In the genomic region with DNA sequence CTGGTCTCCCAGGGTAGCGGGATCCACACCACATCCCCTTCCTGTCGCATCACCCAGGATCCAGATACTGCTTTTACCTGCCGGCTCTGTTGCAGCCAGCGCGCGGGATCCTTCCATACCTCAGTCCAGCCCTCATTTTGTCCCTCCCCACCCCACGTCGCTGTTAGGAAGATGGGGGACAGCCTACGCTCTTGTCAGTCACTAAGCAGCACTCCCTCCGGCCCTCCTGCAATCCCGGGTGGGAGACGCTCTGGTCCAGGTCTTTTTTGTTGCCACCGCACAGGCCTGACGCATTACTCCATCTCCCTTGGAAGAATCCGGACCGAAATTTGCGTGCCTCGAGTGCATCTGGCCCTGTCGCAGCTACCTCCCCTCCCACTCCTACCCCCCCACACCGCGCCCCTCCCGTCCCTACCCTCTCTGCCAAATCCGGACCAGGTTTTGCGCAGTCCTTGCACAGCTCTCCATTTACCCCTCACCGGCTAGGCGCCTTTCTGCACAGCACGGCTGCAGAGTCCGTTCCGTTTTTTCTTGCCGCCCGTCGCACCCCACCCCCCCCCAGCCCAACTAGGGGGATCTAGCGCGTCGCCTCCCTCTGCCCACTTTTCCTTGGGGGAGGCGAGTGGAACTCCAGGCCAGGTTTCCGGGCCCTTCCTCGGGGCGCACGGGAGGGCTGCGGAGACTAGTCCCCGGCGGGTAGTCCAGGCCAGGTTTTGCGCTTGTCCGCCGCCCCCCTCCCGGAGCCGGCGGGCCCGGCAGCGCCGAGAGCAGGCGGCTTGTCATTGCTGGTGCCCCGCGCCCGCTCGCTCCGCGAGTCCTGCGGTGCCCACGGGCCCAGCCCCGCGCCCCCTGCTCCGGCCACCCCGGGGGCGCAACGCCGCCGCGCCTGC, we compare ENCODE assay signal across 8 mouse cellular contexts. TPM values are rescaled to one million over a fixed set of nuclear protein-coding genes. Genes with fewer than 3 reads are reported as not detected.
DNase-seq lines count a peak whose midpoint lies in the region; ATAC-seq and TF ChIP-seq lines count a peak whose summit lies in the region.

Gene Adgrl1 (plus strand): TSS at position 743 of the 890 bp plus-strand sequence.

- ATAC-seq in forebrain, embryonic 12.5 days (ENCODE audit: low FRiP score) = peak; percentile 90
- peak; percentile 88 for ATAC-seq in heart, embryonic 16.5 days (replicated peaks; ENCODE audit: extremely low read depth, insufficient read depth, low FRiP score)
- peak; percentile 74 for ATAC-seq in liver, embryonic 13.5 days (ENCODE audit: low read depth)
- peak; percentile 87 for ATAC-seq in neural tube, embryonic 11.5 days (ENCODE audit: insufficient read depth, low FRiP score, low TSS enrichment)
- peak; percentile 92 for ATAC-seq in stomach, embryonic 16.5 days (ENCODE audit: insufficient read depth, low FRiP score)

- dilution Hi-C loops in CH12.LX (cut with MboI; ENCODE audit: extremely low pct_ligation_motif_present, extremely low pct_unique_long_range_greater_than_20kb, low sequenced_read_pairs) = no loop called here

- H3K27ac ChIP-seq in CH12.LX (ENCODE audit: insufficient read depth, low read depth) = no peak within 1 kb of the TSS
- H3K27ac ChIP-seq in forebrain, embryonic 12.5 days = peak within 1 kb of the TSS; percentile 99
- peak within 1 kb of the TSS; percentile 91 for H3K27ac ChIP-seq in heart, embryonic 16.5 days (ENCODE audit: low read length)
- peak within 1 kb of the TSS; percentile 59 for H3K27ac ChIP-seq in liver, embryonic 13.5 days
- peak within 1 kb of the TSS; percentile 95 for H3K27ac ChIP-seq in neural tube, embryonic 11.5 days (ENCODE audit: low read depth, low read length)
- H3K27ac ChIP-seq in stomach, embryonic 16.5 days (ENCODE audit: low read length) = peak within 1 kb of the TSS; percentile 96

- peak; percentile 88 for DNase-seq in CH12.LX (ENCODE audit: extremely low read depth)
- DNase-seq in c-Kit-positive CD71-negative TER-119-negative erythroid progenitor cells, embryonic 14.5 days (ENCODE audit: low read depth) = peak; percentile 65
- peak; percentile 86 to 92 for DNase-seq in kidney, postnatal 25 days
- DNase-seq in liver, embryonic 13.5 days = peak; percentile 55
- peak; percentile 95 for DNase-seq in neural tube, embryonic 11.5 days (ENCODE audit: low spot score)

- TF ChIP-seq RAD21 in CH12.LX (IDR thresholded peaks at IDR 0.05; ENCODE audit: low read depth, low read length) = no peak

- H3K4me2 ChIP-seq in CH12.LX (ENCODE audit: insufficient read depth, low read depth, poor library complexity, severe bottlenecking) = peak within 1 kb of the TSS; percentile 78
- H3K4me2 ChIP-seq in forebrain, embryonic 12.5 days = peak within 1 kb of the TSS; percentile 84
- peak within 1 kb of the TSS; percentile 99 for H3K4me2 ChIP-seq in heart, embryonic 16.5 days (ENCODE audit: low read depth, low read length)
- H3K4me2 ChIP-seq in liver, embryonic 13.5 days = peak within 1 kb of the TSS; percentile 88
- H3K4me2 ChIP-seq in neural tube, embryonic 11.5 days (ENCODE audit: low read depth) = peak within 1 kb of the TSS; percentile 95
- peak within 1 kb of the TSS; percentile 95 for H3K4me2 ChIP-seq in stomach, embryonic 16.5 days (ENCODE audit: low read depth, low read length)

- peaks cover 18 to 44% of the 10 kb centered on the region in 2 experiments for H3K4me1 ChIP-seq in CH12.LX (ENCODE audit: control insufficient read depth in 1 of 2, insufficient read depth in 2 of 2)
- H3K4me1 ChIP-seq in forebrain, embryonic 12.5 days = peaks cover 58% of the 10 kb centered on the region
- H3K4me1 ChIP-seq in heart, embryonic 16.5 days (ENCODE audit: control insufficient read depth, insufficient read depth, low read length) = peaks cover 29% of the 10 kb centered on the region
- H3K4me1 ChIP-seq in liver, embryonic 13.5 days (replicated peaks) = peaks cover 55% of the 10 kb centered on the region
- peaks cover 22% of the 10 kb centered on the region for H3K4me1 ChIP-seq in neural tube, embryonic 11.5 days (ENCODE audit: control insufficient read depth, insufficient read depth, low read length)
- peaks cover 26% of the 10 kb centered on the region for H3K4me1 ChIP-seq in stomach, embryonic 16.5 days (ENCODE audit: control insufficient read depth, insufficient read depth, low read length)

- no peak for TF ChIP-seq CTCF in CH12.LX (conservative IDR thresholded peaks at IDR 0.05 in 1 of 2, IDR thresholded peaks at IDR 0.05 in 1 of 2; ENCODE audit: low read depth in 2 of 2, low read length in 2 of 2)

- in situ Hi-C loops in CH12.LX (cut with MboI; ENCODE audit: low pct_ligation_motif_present, low pct_unique_long_range_greater_than_20kb, low sequenced_read_pairs) = loop anchor here (5.0 to 10.0 kb wide), 3 partner anchors 55 to 162 kb away; partner anchors contain the start of genes Asf1b and Gm10644

- H3K36me3 ChIP-seq in CH12.LX (replicated peaks in 1 of 2; ENCODE audit: control insufficient read depth in 1 of 2, insufficient read depth in 1 of 2, low read length in 1 of 2) = peaks cover 0 to 4% of the 10 kb centered on the region in 2 experiments
- H3K36me3 ChIP-seq in forebrain, embryonic 12.5 days (replicated peaks) = no peaks in the 10 kb centered on the region
- H3K36me3 ChIP-seq in heart, embryonic 16.5 days (ENCODE audit: control insufficient read depth, insufficient read depth) = no peaks in the 10 kb centered on the region
- H3K36me3 ChIP-seq in liver, embryonic 13.5 days = no peaks in the 10 kb centered on the region
- H3K36me3 ChIP-seq in neural tube, embryonic 11.5 days (ENCODE audit: control insufficient read depth, insufficient read depth, low read length) = no peaks in the 10 kb centered on the region
- no peaks in the 10 kb centered on the region for H3K36me3 ChIP-seq in stomach, embryonic 16.5 days (ENCODE audit: control insufficient read depth, insufficient read depth, low read length)

- no peaks in the 10 kb centered on the region for H3K79me2 ChIP-seq in CH12.LX (replicated peaks; ENCODE audit: control insufficient read depth, extremely low read depth, insufficient read depth, poor library complexity, severe bottlenecking)

- H3K9me3 ChIP-seq in CH12.LX (replicated peaks; ENCODE audit: low read length) = no peaks in the 10 kb centered on the region
- no peaks in the 10 kb centered on the region for H3K9me3 ChIP-seq in forebrain, embryonic 12.5 days
- H3K9me3 ChIP-seq in heart, embryonic 16.5 days (replicated peaks; ENCODE audit: control insufficient read depth, low read length) = no peaks in the 10 kb centered on the region
- no peaks in the 10 kb centered on the region for H3K9me3 ChIP-seq in liver, embryonic 13.5 days (replicated peaks)
- H3K9me3 ChIP-seq in neural tube, embryonic 11.5 days (ENCODE audit: control insufficient read depth, low read length) = no peaks in the 10 kb centered on the region
- no peaks in the 10 kb centered on the region for H3K9me3 ChIP-seq in stomach, embryonic 16.5 days (replicated peaks; ENCODE audit: control insufficient read depth, low read length)

- peak within 1 kb of the TSS; percentile 45 to 81 (median 71) for H3K4me3 ChIP-seq in CH12.LX (replicated peaks in 1 of 3; ENCODE audit: low read depth in 2 of 3, low read length in 2 of 3, poor library complexity in 1 of 3)
- H3K4me3 ChIP-seq in forebrain, embryonic 12.5 days (replicated peaks) = peak within 1 kb of the TSS; percentile 96
- H3K4me3 ChIP-seq in heart, embryonic 16.5 days (ENCODE audit: low read length) = peak within 1 kb of the TSS; percentile 90
- peak within 1 kb of the TSS; percentile 68 for H3K4me3 ChIP-seq in liver, embryonic 13.5 days (replicated peaks)
- peak within 1 kb of the TSS; percentile 94 for H3K4me3 ChIP-seq in neural tube, embryonic 11.5 days (ENCODE audit: low read depth, low read length)
- H3K4me3 ChIP-seq in stomach, embryonic 16.5 days (replicated peaks; ENCODE audit: low read length) = peak within 1 kb of the TSS; percentile 86

- no peak for TF ChIP-seq EP300 in CH12.LX (IDR thresholded peaks at IDR 0.05; ENCODE audit: low read length)

- peak; percentile 66; the same call in 1 of the 2 replicates for TF ChIP-seq POLR2A in CH12.LX (IDR thresholded peaks at IDR 0.05; ENCODE audit: low read depth, low read length)

- H3K9ac ChIP-seq in CH12.LX (ENCODE audit: insufficient read depth, low read depth) = peak within 1 kb of the TSS; percentile 79
- H3K9ac ChIP-seq in forebrain, embryonic 12.5 days = peak within 1 kb of the TSS; percentile 91
- H3K9ac ChIP-seq in heart, embryonic 16.5 days (ENCODE audit: low read length) = peak within 1 kb of the TSS; percentile 90
- peak within 1 kb of the TSS; percentile 76 for H3K9ac ChIP-seq in liver, embryonic 13.5 days
- H3K9ac ChIP-seq in neural tube, embryonic 11.5 days (ENCODE audit: low read length) = peak within 1 kb of the TSS; percentile 88
- H3K9ac ChIP-seq in stomach, embryonic 16.5 days (ENCODE audit: low read length) = peak within 1 kb of the TSS; percentile 88

- peaks cover 8% of the 10 kb centered on the region for H3K27me3 ChIP-seq in CH12.LX (replicated peaks)
- H3K27me3 ChIP-seq in forebrain, embryonic 12.5 days = peaks cover 23% of the 10 kb centered on the region
- peaks cover 11% of the 10 kb centered on the region for H3K27me3 ChIP-seq in heart, embryonic 16.5 days (ENCODE audit: control insufficient read depth, insufficient read depth, low read length)
- peaks cover 79% of the 10 kb centered on the region for H3K27me3 ChIP-seq in liver, embryonic 13.5 days
- H3K27me3 ChIP-seq in neural tube, embryonic 11.5 days (ENCODE audit: control insufficient read depth, insufficient read depth, low read length) = no peaks in the 10 kb centered on the region; the same call in 1 of the 2 replicates
- no peaks in the 10 kb centered on the region for H3K27me3 ChIP-seq in stomach, embryonic 16.5 days (ENCODE audit: control insufficient read depth, insufficient read depth, low read length)

- under 1% methylated on average over 70 of the region's 70 CpGs for WGBS in forebrain, embryonic 12.5 days
- WGBS in heart, embryonic 16.5 days = under 1% methylated on average over 67 of the region's 70 CpGs
- WGBS in liver, embryonic 13.5 days (ENCODE audit: insufficient replicate concordance) = under 1% methylated on average over 65 of the region's 70 CpGs
- WGBS in neural tube, embryonic 11.5 days = under 1% methylated on average over 62 of the region's 70 CpGs
- WGBS in stomach, embryonic 16.5 days = under 1% methylated on average over 67 of the region's 70 CpGs

TF ChIP-seq in CH12.LX, 34 proteins besides CTCF, POLR2A, EP300 and RAD21 (continues in another document):
- TF ChIP-seq MXI1 (IDR thresholded peaks at IDR 0.05; ENCODE audit: low read depth, low read length) (peak; percentile 43; the same call in 1 of the 2 replicates), ZC3H11A (IDR thresholded peaks at IDR 0.05; ENCODE audit: low read depth, low read length) (no peak)

RNA-seq across cellular contexts. Expression of gene Adgrl1, which starts in this region (rescaled TPM):
- total RNA-seq in CH12.LX (2012; rRNA removed) (12.5 and 14.8 TPM in 2 replicates), CH12.LX (2014; rRNA removed) (3.5 and 4.4 TPM in 2 replicates)
- 9.7 and 14.5 TPM in 2 replicates for polyA plus RNA-seq in CH12.LX (2012; ENCODE audit: insufficient read length, low read depth)
- 30.4 and 31.3 TPM in 2 replicates for polyA plus RNA-seq in forebrain, embryonic 12.5 days (2016; fragmentation: Nextera tagmentation; extraction: Ambion mirVana)
- 8.3 and 8.7 TPM in 2 replicates for polyA plus RNA-seq in heart, embryonic 16.5 days (2015; fragmentation: Nextera tagmentation; extraction: Ambion mirVana)
- 1.5 and 1.7 TPM in 2 replicates for polyA plus RNA-seq in liver, embryonic 13.5 days (2015; fragmentation: Nextera tagmentation; extraction: Ambion mirVana)
- 20.6 and 21.6 TPM in 2 replicates for polyA plus RNA-seq in neural tube, embryonic 11.5 days (2014; fragmentation: Nextera tagmentation; extraction: Ambion mirVana)
- 12.6 and 13.2 TPM in 2 replicates for polyA plus RNA-seq in stomach, embryonic 16.5 days (2015; fragmentation: Nextera tagmentation; extraction: Ambion mirVana)
